Mouse (Mus musculus) ES-Bruce4 (cell line): ENCODE data around the gene Dcun1d5.

Experiments used
- CTCF ChIP-seq: IDR thresholded peaks from one replicate; pipeline ENCODE4 v1.8.1; 2011; ENCODE audit warnings: low read depth, low read length
- EP300 ChIP-seq: IDR thresholded peaks from 2 replicates; pipeline ENCODE4 v1.6.1; 2011; ENCODE audit warnings: low read depth, low read length; ENCODE audit not compliant: insufficient read depth

DNA sequence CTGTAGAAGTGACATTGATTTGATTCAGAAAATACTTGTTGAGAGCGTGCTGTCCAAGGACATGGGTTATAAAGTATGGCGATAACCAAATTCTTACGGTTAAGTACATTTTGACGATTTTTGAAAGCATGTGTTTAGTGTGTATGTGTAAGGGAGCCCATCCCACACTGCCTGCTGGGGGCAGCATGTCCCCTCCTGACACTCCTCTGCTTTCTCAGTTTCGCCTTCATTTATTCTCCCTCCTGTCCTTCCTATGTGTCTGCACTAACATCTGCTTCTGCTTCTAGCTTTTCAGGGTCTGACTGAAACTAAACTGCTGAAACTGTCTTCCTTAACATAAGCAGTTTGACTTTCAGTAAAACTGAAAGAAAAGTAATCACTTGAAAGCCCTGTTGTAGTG lies 36.7 kb downstream of the Dcun1d5 start:
- TF ChIP-seq CTCF (peak; percentile 19), EP300 (no peak)
